Mouse (Mus musculus): Measurements from ENCODE around the gene Zc3h7a.

- TF ChIP-seq CTCF (conservative IDR thresholded peaks at IDR 0.05; ENCODE audit: insufficient read depth, insufficient read length, low read depth, low read length) (no peak), POLR2A (IDR thresholded peaks at IDR 0.05; ENCODE audit: low read depth, low read length) (no peak)
Measured at GRCm38 (mm10) chr16:11125371-11125770, 50.8 kb downstream of the Zc3h7a start.
